Mouse (Mus musculus) lung, postnatal 0 days (tissue): ENCODE measurements around the gene Rhbdf2.
A peak's percentile ranks its signal among the peaks of the same experiment; 100 is the strongest.

Experiments
- CTCF ChIP-seq: IDR thresholded peaks from 2 replicates; pipeline ENCODE4 v1.5.1; 2016; ENCODE audit warnings: antibody characterized with exemption, mild to moderate bottlenecking
- EP300 ChIP-seq: IDR thresholded peaks from 2 replicates; pipeline ENCODE4 v1.6.1; 2016; ENCODE audit warnings: antibody characterized with exemption, mild to moderate bottlenecking, control low read depth

DNA sequence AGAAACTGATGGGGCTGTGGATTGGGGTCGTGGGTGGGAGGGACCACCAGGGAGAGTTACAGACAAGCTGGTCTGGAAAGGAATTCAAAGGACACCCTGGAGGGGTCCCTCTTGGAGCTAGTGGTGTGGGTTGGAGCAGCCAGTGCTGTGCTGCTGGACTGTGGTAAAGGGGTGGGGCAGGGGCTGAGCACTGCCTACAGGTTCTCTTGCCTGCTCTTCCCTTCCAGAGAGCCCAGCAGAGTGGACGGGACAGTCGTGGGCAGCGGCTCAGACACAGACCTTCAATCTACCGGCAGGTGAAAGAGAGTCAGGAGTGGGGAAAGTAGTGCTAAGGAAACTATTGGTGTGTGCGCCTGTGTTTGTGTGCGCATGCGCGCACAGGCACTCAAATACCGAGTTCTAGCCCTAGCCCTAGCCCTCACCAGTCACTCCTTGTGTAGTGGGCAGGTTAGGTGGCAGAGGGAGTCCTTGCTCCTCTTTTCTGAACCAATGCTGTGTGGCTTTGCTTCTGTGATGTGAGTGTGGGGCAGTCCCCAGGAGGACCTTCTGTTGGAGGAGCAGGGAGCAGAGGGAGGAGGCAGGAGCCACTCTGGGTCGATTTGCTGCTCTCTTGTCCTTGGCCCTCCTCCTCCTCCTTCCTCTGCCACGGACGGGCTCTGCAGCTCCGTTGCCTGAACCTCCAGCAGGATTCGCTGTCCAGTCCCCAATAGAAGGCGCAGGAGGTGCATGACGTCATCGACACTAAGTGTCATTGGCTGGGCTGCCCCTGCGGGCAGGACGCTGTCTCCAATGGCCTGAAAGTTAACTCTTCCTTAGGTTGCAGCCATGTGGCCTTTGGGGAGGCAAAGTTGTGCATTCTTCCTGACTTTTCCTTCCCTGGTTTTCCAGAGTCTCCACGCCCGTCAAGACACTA lies 30.7 kb upstream of the Rhbdf2 start:
- peak; percentile 64 for TF ChIP-seq CTCF
- TF ChIP-seq EP300 = no peak
